Mouse (Mus musculus) heart, postnatal 0 days (tissue): ENCODE measurements around the gene Trmt2b. TPM values are rescaled to one million over a fixed set of nuclear protein-coding genes. Genes with fewer than 3 reads are reported as not detected.

Experiments
- ATAC-seq: fragments of 200-750 bp; cut with Nextera tagmentation; 2 replicates; pipeline ENCODE4 v1.8.0; 2017; ENCODE audit warnings: low read depth, moderate number of reproducible peaks, moderate library complexity; ENCODE audit not compliant: insufficient read depth
- DNase-seq: peaks from one replicate; pipeline ENCODE4 v3.0.0-alpha.2; 2016; ENCODE audit warnings: low spot score
- H3K27ac ChIP-seq: fragments of 300-500 bp; sonication (generic); 2 replicates; pipeline ENCODE4 v1.5.1; 2014; ENCODE audit warnings: low read depth, mild to moderate bottlenecking
- H3K27me3 ChIP-seq: fragments of 300-500 bp; sonication (generic); 2 replicates; pipeline ENCODE4 v1.6.1; 2014; ENCODE audit warnings: low read length, mixed read lengths; ENCODE audit not compliant: control insufficient read depth, insufficient read depth
- H3K36me3 ChIP-seq: fragments of 300-500 bp; sonication (generic); replicated peaks from 2 replicates; pipeline ENCODE4 v1.6.1; 2014; ENCODE audit warnings: low read length, mixed read lengths; ENCODE audit not compliant: control insufficient read depth, insufficient read depth
- H3K4me1 ChIP-seq: fragments of 300-500 bp; sonication (generic); 2 replicates; pipeline ENCODE4 v1.6.1; 2014; ENCODE audit warnings: antibody characterized with exemption; ENCODE audit not compliant: control insufficient read depth, insufficient read depth
- H3K4me2 ChIP-seq: fragments of 300-500 bp; sonication (generic); 2 replicates; pipeline ENCODE4 v1.6.1; 2014; ENCODE audit warnings: low read depth, mild to moderate bottlenecking, low read length, moderate library complexity
- H3K4me3 ChIP-seq: fragments of 300-500 bp; sonication (generic); 2 replicates; pipeline ENCODE4 v1.5.1; 2014; ENCODE audit warnings: low read depth, low read length
- H3K9ac ChIP-seq: fragments of 300-500 bp; sonication (generic); replicated peaks from 2 replicates; pipeline ENCODE4 v1.6.1; 2014; ENCODE audit warnings: low read depth, low read length, mixed read lengths
- H3K9me3 ChIP-seq: fragments of 300-500 bp; sonication (generic); replicated peaks from 2 replicates; pipeline ENCODE4 v1.6.1; 2016; ENCODE audit warnings: low read length; ENCODE audit not compliant: control insufficient read depth
- CTCF ChIP-seq: IDR thresholded peaks from 2 replicates; pipeline ENCODE4 v1.5.1; 2016; ENCODE audit warnings: antibody characterized with exemption, control low read depth, low read depth
- EP300 ChIP-seq: IDR thresholded peaks from 2 replicates; pipeline ENCODE4 v1.6.1; 2016; ENCODE audit warnings: antibody characterized with exemption, low read depth
- WGBS: fragments of 180-500 bp; shearing (Covaris S2); extraction: QIAGEN DNeasy Blood & Tissue Kit; methylation state at CpG from one replicate; pipeline ENCODE4 v1.1.7; 2014; 5-methylcytosine and 5-hydroxymethylcytosine counted together
- polyA plus RNA-seq: library from polyadenylated mRNA; unstranded; fragments of >200 nt; fragmentation: Nextera tagmentation; extraction: Ambion mirVana; gene quantifications from 2 replicates; pipeline ENCODE4 v1.2.1, GENCODE M21; 2015
- total RNA-seq: library from RNA; depleted of rRNA; stranded (reverse); fragments of >200 nt; gene quantifications from 2 replicates; pipeline ENCODE4 v1.2.3, GENCODE M21; 2014; ENCODE audit warnings: low replicate concordance

Gene Trmt2b
- total and polyA plus RNA-seq, 2 experiments from 2014 or later, result 36.2 to 49.2 TPM

DNA sequence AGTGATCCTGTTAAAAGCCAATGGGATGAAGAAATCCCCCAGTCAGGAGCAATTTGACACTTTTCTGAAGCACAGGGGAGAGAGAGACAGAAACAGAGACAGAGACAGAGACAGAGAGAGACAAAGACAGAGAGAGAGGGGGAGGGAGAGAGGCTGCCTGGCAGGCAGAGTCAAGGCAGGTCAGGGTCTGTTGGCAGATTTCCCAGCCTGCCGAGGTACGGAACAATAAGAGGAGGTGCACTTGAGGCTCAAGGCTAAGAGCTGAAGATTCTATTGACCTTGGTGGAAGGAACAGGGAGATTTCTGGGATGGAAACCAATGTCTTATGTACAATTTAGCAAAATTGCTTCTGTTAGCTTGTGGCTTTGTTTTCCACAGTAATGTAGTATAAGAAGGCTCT lies 28.6 kb downstream of the Trmt2b start:
- Histone ChIP-seq H3K9ac (no peak overlapping the region), H3K36me3 (peaks cover 3% of the 10 kb centered on the region; the same call in 1 of the 2 replicates), H3K27me3 (no peaks in the 10 kb centered on the region), H3K4me1 (no peaks in the 10 kb centered on the region), H3K4me3 (no peak overlapping the region), H3K4me2 (no peak overlapping the region), H3K9me3 (no peaks in the 10 kb centered on the region), H3K27ac (no peak overlapping the region)
- DNase-seq (no peak), ATAC-seq (no peak)
- no peak for TF ChIP-seq CTCF
- no peak for TF ChIP-seq EP300
- WGBS, result 28% methylated on average over 2 of the region's 2 CpGs

DNA sequence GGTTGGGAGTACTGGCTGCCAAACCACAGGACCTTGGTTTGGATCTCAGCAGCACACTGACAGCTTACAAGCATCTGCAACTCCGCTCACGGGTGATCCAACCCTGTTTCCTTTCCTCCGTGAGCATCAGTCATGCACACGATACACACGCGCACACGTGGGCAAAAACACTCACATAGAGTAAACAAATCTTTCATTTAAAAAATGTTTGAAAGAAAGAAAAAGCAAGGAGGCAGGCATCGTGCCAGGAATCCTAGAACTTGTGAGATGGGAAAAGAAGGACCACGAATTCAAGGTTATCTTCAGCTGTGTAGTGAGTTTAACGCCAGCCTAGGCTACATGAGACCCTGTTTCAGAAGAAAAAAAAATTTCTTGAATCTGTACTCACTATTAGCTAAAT lies 30.8 kb downstream of the Trmt2b start:
- TF ChIP-seq EP300 (no peak), CTCF (no peak)
- ATAC-seq, result no peak
- H3K4me2 ChIP-seq, result no peak overlapping the region
- DNase-seq, result no peak
- H3K36me3 ChIP-seq, result peaks cover 18% of the 10 kb centered on the region
- no peak overlapping the region for H3K27ac ChIP-seq
- no peak overlapping the region for H3K4me3 ChIP-seq
- no peaks in the 10 kb centered on the region for H3K4me1 ChIP-seq
- 87% methylated on average over 10 of the region's 10 CpGs for WGBS
- H3K9ac ChIP-seq, result no peak overlapping the region
- no peaks in the 10 kb centered on the region for H3K9me3 ChIP-seq
- no peaks in the 10 kb centered on the region for H3K27me3 ChIP-seq

DNA sequence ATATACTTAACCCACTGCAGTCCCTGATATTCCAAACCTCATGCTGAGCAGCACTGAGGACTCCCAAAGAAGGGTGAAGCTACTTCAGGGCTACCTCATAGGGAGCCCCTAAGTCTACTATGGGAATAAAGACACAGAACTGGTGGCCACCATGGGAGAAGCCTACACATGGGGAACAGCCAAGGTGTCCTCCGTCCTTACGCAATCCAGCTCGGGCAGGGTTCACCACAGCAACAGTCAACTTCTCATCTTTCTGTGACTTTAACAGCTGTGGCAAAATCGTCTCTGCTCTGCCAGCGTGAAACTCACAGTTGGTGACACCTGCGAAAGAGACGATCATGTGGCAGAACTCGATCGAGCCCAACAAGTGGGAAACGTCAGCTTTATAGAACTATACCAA lies 38.5 kb downstream of the Trmt2b start:
- no peak overlapping the region for H3K4me2 ChIP-seq
- H3K9me3 ChIP-seq, result no peaks in the 10 kb centered on the region
- TF ChIP-seq CTCF (no peak), EP300 (no peak)
- H3K27me3 ChIP-seq, result no peaks in the 10 kb centered on the region
- WGBS, result 84% methylated on average over 10 of the region's 10 CpGs
- peaks cover 35% of the 10 kb centered on the region for H3K36me3 ChIP-seq
- DNase-seq, result no peak
- no peak overlapping the region for H3K27ac ChIP-seq
- H3K9ac ChIP-seq, result no peak overlapping the region
- H3K4me1 ChIP-seq, result no peaks in the 10 kb centered on the region
- no peak overlapping the region for H3K4me3 ChIP-seq
- ATAC-seq, result no peak

DNA sequence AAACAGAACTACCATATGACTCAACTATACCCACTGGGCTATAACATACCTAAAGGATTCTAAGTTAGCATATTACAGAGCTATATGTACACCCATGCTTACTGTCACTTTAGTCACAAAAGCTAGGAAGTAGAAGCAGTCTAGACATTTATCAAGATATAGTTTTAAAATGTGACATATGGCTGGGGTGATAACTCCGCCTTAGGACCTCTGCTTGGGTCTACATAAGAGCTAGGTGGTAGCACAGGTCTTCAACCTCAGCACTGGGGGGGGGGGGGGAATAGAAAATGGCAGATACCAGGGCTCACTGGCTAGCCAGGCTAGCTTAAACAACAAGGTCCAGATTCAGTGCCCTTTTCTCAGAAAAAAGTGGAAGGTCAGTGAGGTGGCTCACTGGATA lies 43.7 kb downstream of the Trmt2b start:
- Histone ChIP-seq H3K27ac (no peak overlapping the region), H3K9ac (no peak overlapping the region), H3K9me3 (no peaks in the 10 kb centered on the region), H3K4me2 (no peak overlapping the region), H3K36me3 (0 out of 2 replicates have a peak, but pooled peaks cover under 1% of the 10 kb centered on the region), H3K27me3 (no peaks in the 10 kb centered on the region), H3K4me1 (no peaks in the 10 kb centered on the region), H3K4me3 (no peak overlapping the region)
- TF ChIP-seq EP300 (no peak), CTCF (no peak)
- no peak for ATAC-seq
- no peak for DNase-seq
- 70% methylated on average over 1 of the region's 1 CpGs for WGBS

DNA sequence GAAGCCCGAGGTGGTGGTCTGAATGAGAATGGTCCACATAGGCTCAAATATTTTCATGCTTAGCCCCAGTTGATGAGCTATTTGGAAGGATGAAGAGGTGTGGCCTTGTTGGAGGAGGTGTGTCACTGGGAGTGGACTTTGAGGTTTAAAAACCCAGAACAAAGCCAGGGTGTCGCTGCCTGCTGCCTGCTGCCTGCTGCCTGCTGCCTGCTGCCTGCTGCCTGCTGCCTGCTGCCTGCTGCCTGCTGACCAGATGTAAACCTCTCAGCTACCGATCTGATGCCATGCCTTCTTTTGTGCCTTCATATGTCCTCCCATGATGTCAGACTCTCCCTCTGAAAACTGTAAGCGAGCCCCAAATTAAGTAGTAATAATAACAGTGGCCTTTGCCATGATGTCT lies 54.9 kb downstream of the Trmt2b start, which contains the start of gene Nox1:
Nox1 (minus strand) TSS at position 101 of the 400 bp plus-strand sequence.
- 63% methylated on average over 4 of the region's 4 CpGs for WGBS
- no peaks in the 10 kb centered on the region for H3K27me3 ChIP-seq
- DNase-seq (no peak), ATAC-seq (no peak)
- TF ChIP-seq CTCF (no peak), EP300 (no peak)
- H3K36me3 ChIP-seq, result peaks cover 24% of the 10 kb centered on the region; the same call in 1 of the 2 replicates
- H3K4me1 ChIP-seq, result no peaks in the 10 kb centered on the region
- no peaks in the 10 kb centered on the region for H3K9me3 ChIP-seq
- H3K27ac ChIP-seq, result no peak within 1 kb of the TSS
- H3K4me3 ChIP-seq, result no peak within 1 kb of the TSS
- H3K9ac ChIP-seq, result no peak within 1 kb of the TSS
- no peak within 1 kb of the TSS for H3K4me2 ChIP-seq

DNA sequence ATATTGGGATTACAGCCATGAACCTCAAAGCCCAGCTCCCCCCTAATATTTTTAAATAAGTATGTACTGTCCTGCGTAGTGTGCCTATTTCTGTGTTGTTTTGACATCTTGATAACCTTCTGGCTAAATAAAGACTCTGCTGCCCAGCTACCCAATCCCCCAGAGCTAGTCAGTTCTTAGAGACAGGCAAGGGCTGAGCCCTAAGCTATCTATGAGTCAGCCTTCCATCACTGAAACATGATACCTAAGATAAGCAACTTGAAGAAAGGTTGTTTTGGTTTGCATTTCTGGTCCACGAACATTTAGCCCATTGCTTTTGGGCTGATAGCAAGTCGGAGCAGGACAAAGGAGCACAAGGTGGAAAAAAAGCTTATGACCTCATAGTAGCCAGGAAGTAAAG lies 56.2 kb downstream of the Trmt2b start:
- Histone ChIP-seq H3K9ac (no peak overlapping the region), H3K27ac (no peak overlapping the region), H3K36me3 (peaks cover 24% of the 10 kb centered on the region; the same call in 1 of the 2 replicates), H3K4me3 (no peak overlapping the region), H3K4me1 (no peaks in the 10 kb centered on the region), H3K9me3 (no peaks in the 10 kb centered on the region), H3K4me2 (no peak overlapping the region), H3K27me3 (no peaks in the 10 kb centered on the region)
- ATAC-seq (no peak), DNase-seq (no peak)
- 30% methylated on average over 3 of the region's 3 CpGs for WGBS
- TF ChIP-seq EP300, result no peak
- TF ChIP-seq CTCF, result no peak
